Mouse (Mus musculus): Measurements from ENCODE around the gene 3110082I17Rik. TPM values are rescaled to one million over a fixed set of nuclear protein-coding genes. Genes with fewer than 3 reads are reported as not detected.

3110082I17Rik gene
- polyA plus RNA-seq, 1 experiment from 2014 or later: 44.4 TPM

- DNase-seq (no peak), ATAC-seq (ENCODE audit: insufficient read depth) (no peak)
- Histone ChIP-seq H3K27ac (ENCODE audit: low read depth) (no peak overlapping the region), H3K36me3 (ENCODE audit: insufficient read depth) (no peaks in the 10 kb centered on the region), H3K9ac (no peak overlapping the region), H3K4me3 (ENCODE audit: low read depth, low read length) (no peak overlapping the region), H3K9me3 (ENCODE audit: low read depth, low read length) (no peaks in the 10 kb centered on the region), H3K4me1 (ENCODE audit: insufficient read depth) (peaks cover 32% of the 10 kb centered on the region), H3K27me3 (ENCODE audit: insufficient read depth, low read length) (no peaks in the 10 kb centered on the region), H3K4me2 (no peak overlapping the region)
- TF ChIP-seq CTCF (IDR thresholded peaks at IDR 0.05; ENCODE audit: low read depth): no peak
- 83% methylated on average over 6 of the region's 6 CpGs for WGBS
These were observed 86.4 kb downstream of the 3110082I17Rik start for GRCm38 (mm10) chr5:139373889-139374444.

GRCm38 (mm10) chr5:139373126-139373525 lies 87.2 kb downstream of the 3110082I17Rik start:
- H3K4me2 ChIP-seq: no peak overlapping the region
- H3K4me1 ChIP-seq (ENCODE audit: insufficient read depth): peaks cover 25% of the 10 kb centered on the region
- DNase-seq (no peak), ATAC-seq (ENCODE audit: insufficient read depth) (no peak)
- no peaks in the 10 kb centered on the region for H3K27me3 ChIP-seq (ENCODE audit: insufficient read depth, low read length)
- no peak overlapping the region for H3K4me3 ChIP-seq (ENCODE audit: low read depth, low read length)
- H3K27ac ChIP-seq (ENCODE audit: low read depth): no peak overlapping the region
- H3K9me3 ChIP-seq (ENCODE audit: low read depth, low read length): no peaks in the 10 kb centered on the region
- H3K36me3 ChIP-seq (ENCODE audit: insufficient read depth): no peaks in the 10 kb centered on the region
- 83% methylated on average over 3 of the region's 3 CpGs for WGBS
- H3K9ac ChIP-seq: no peak overlapping the region
- TF ChIP-seq CTCF (IDR thresholded peaks at IDR 0.05; ENCODE audit: low read depth): no peak

- Histone ChIP-seq H3K36me3 (ENCODE audit: insufficient read depth) (no peaks in the 10 kb centered on the region), H3K9ac (peak overlapping the region; percentile 95), H3K4me2 (peak overlapping the region; percentile 95), H3K9me3 (ENCODE audit: low read depth, low read length) (no peaks in the 10 kb centered on the region), H3K27ac (ENCODE audit: low read depth) (peak overlapping the region; percentile 83), H3K4me1 (ENCODE audit: insufficient read depth) (peaks cover 12% of the 10 kb centered on the region), H3K27me3 (ENCODE audit: insufficient read depth, low read length) (no peaks in the 10 kb centered on the region), H3K4me3 (ENCODE audit: low read depth, low read length) (peak overlapping the region; percentile 68)
- peak; percentile 97 for DNase-seq
- no peak for TF ChIP-seq CTCF (IDR thresholded peaks at IDR 0.05; ENCODE audit: low read depth)
- 2% methylated on average over 39 of the region's 39 CpGs for WGBS
- peak; percentile 97 for ATAC-seq (ENCODE audit: insufficient read depth)
These were observed 88.5 kb downstream of the 3110082I17Rik start for GRCm38 (mm10) chr5:139371631-139372401.

GRCm38 (mm10) chr5:139371118-139371517 lies 89.2 kb downstream of the 3110082I17Rik start:
- H3K27me3 ChIP-seq (ENCODE audit: insufficient read depth, low read length): no peaks in the 10 kb centered on the region
- WGBS: 57% methylated on average over 5 of the region's 5 CpGs
- H3K36me3 ChIP-seq (ENCODE audit: insufficient read depth): no peaks in the 10 kb centered on the region
- DNase-seq: no peak
- H3K4me1 ChIP-seq (ENCODE audit: insufficient read depth): peaks cover 11% of the 10 kb centered on the region
- H3K4me3 ChIP-seq (ENCODE audit: low read depth, low read length): peak overlapping the region; percentile 68
- ATAC-seq (ENCODE audit: insufficient read depth): no peak
- TF ChIP-seq CTCF (IDR thresholded peaks at IDR 0.05; ENCODE audit: low read depth): no peak
- peak overlapping the region; percentile 83; the same call in 1 of the 2 replicates for H3K27ac ChIP-seq (ENCODE audit: low read depth)
- H3K9me3 ChIP-seq (ENCODE audit: low read depth, low read length): no peaks in the 10 kb centered on the region
- H3K9ac ChIP-seq: peak overlapping the region; percentile 95
- peak overlapping the region; percentile 95 for H3K4me2 ChIP-seq

GRCm38 (mm10) chr5:139370336-139370735 lies 90.0 kb downstream of the 3110082I17Rik start:
- TF ChIP-seq CTCF (IDR thresholded peaks at IDR 0.05; ENCODE audit: low read depth): no peak
- Histone ChIP-seq H3K27me3 (ENCODE audit: insufficient read depth, low read length) (no peaks in the 10 kb centered on the region), H3K36me3 (ENCODE audit: insufficient read depth) (no peaks in the 10 kb centered on the region), H3K9me3 (ENCODE audit: low read depth, low read length) (no peaks in the 10 kb centered on the region), H3K4me2 (peak overlapping the region; percentile 95; the same call in 1 of the 2 replicates), H3K27ac (ENCODE audit: low read depth) (no peak overlapping the region), H3K9ac (no peak overlapping the region), H3K4me3 (ENCODE audit: low read depth, low read length) (no peak overlapping the region), H3K4me1 (ENCODE audit: insufficient read depth) (peaks cover 12% of the 10 kb centered on the region)
- ATAC-seq (ENCODE audit: insufficient read depth): no peak
- 83% methylated on average over 6 of the region's 6 CpGs for WGBS
- no peak for DNase-seq

- no peak overlapping the region for H3K4me3 ChIP-seq (ENCODE audit: low read depth, low read length)
- no peaks in the 10 kb centered on the region for H3K27me3 ChIP-seq (ENCODE audit: insufficient read depth, low read length)
- no peak overlapping the region for H3K27ac ChIP-seq (ENCODE audit: low read depth)
- peaks cover 17% of the 10 kb centered on the region for H3K4me1 ChIP-seq (ENCODE audit: insufficient read depth)
- no peak for DNase-seq
- WGBS: 85% methylated on average over 11 of the region's 11 CpGs
- H3K36me3 ChIP-seq (ENCODE audit: insufficient read depth): 0 out of 2 replicates have a peak, but pooled peaks cover 1% of the 10 kb centered on the region
- no peak for ATAC-seq (ENCODE audit: insufficient read depth)
- no peaks in the 10 kb centered on the region for H3K9me3 ChIP-seq (ENCODE audit: low read depth, low read length)
- no peak for TF ChIP-seq CTCF (IDR thresholded peaks at IDR 0.05; ENCODE audit: low read depth)
- no peak overlapping the region for H3K4me2 ChIP-seq
- no peak overlapping the region for H3K9ac ChIP-seq
These were observed 91.5 kb downstream of the 3110082I17Rik start for GRCm38 (mm10) chr5:139368638-139369320.
